Mouse (Mus musculus): ENCODE data around the gene Ngfr.
"Not testable (repeated sequence)": the region's sequence is repeated elsewhere in the genome, so short reads cannot be mapped to it uniquely, and the experiment has no call there.

The Ngfr gene

GRCm38 (mm10) chr11:95587423-95587951, at the start of gene Ngfr:
TSS of gene Ngfr (minus strand) at chr11:95587735.
- DNase-seq (ENCODE audit: low spot score), result peak; percentile 69

GRCm38 (mm10) chr11:95635030-95635429, 47.5 kb upstream of the Ngfr start:
- DNase-seq (ENCODE audit: low spot score), result no peak

GRCm38 (mm10) chr11:95633512-95634000, 46.0 kb upstream of the Ngfr start:
- DNase-seq (ENCODE audit: low spot score), result no peak

GRCm38 (mm10) chr11:95632474-95632873, 44.9 kb upstream of the Ngfr start:
- DNase-seq (ENCODE audit: low spot score), result no peak

- peak; percentile 68 for DNase-seq (ENCODE audit: low spot score)
These were observed 43.8 kb upstream of the Ngfr start for GRCm38 (mm10) chr11:95631301-95631700.

- no peak for DNase-seq (ENCODE audit: low spot score)
These were observed 43.0 kb upstream of the Ngfr start for GRCm38 (mm10) chr11:95630558-95630957.

- DNase-seq (ENCODE audit: low spot score), result no peak
These were observed 34.9 kb upstream of the Ngfr start for GRCm38 (mm10) chr11:95622426-95622825.

GRCm38 (mm10) chr11:95621541-95622130, 34.1 kb upstream of the Ngfr start:
- no peak for DNase-seq (ENCODE audit: low spot score)

- peak; percentile 57 for DNase-seq (ENCODE audit: low spot score)
These were observed 33.5 kb upstream of the Ngfr start for GRCm38 (mm10) chr11:95621010-95621409.

- DNase-seq (ENCODE audit: low spot score), result no peak
These were observed 32.4 kb upstream of the Ngfr start for GRCm38 (mm10) chr11:95619886-95620444.

- DNase-seq (ENCODE audit: low spot score), result no peak
These were observed 31.5 kb upstream of the Ngfr start for GRCm38 (mm10) chr11:95619081-95619480.

- DNase-seq (ENCODE audit: low spot score), result no peak
These were observed 30.4 kb upstream of the Ngfr start for GRCm38 (mm10) chr11:95617785-95618465.

- no peak for DNase-seq (ENCODE audit: low spot score)
These were observed 27.2 kb upstream of the Ngfr start for GRCm38 (mm10) chr11:95614739-95615138.

- DNase-seq (ENCODE audit: low spot score), result no peak
These were observed 23.7 kb upstream of the Ngfr start for GRCm38 (mm10) chr11:95611283-95611682.

- no peak for DNase-seq (ENCODE audit: low spot score)
These were observed 22.9 kb upstream of the Ngfr start for GRCm38 (mm10) chr11:95610391-95610902.

- no peak for DNase-seq (ENCODE audit: low spot score)
These were observed 22.4 kb upstream of the Ngfr start for GRCm38 (mm10) chr11:95609924-95610323.

GRCm38 (mm10) chr11:95607286-95607685, 19.8 kb upstream of the Ngfr start:
- DNase-seq (ENCODE audit: low spot score), result not testable (repeated sequence)

- peak; percentile 37 for DNase-seq (ENCODE audit: low spot score)
These were observed 10.9 kb upstream of the Ngfr start for GRCm38 (mm10) chr11:95598214-95599062.

GRCm38 (mm10) chr11:95597741-95598140, 10.2 kb upstream of the Ngfr start:
- no peak for DNase-seq (ENCODE audit: low spot score)

GRCm38 (mm10) chr11:95596704-95597103, 9.2 kb upstream of the Ngfr start:
- no peak for DNase-seq (ENCODE audit: low spot score)

GRCm38 (mm10) chr11:95596150-95596515, 8.6 kb upstream of the Ngfr start:
- DNase-seq (ENCODE audit: low spot score), result peak; percentile 63
